Mouse (Mus musculus): ENCODE data around the gene Dyrk1a. TPM values are rescaled to one million over a fixed set of nuclear protein-coding genes. Genes with fewer than 3 reads are reported as not detected.

Dyrk1a gene
- total RNA-seq, 1 experiment, result 33.2 TPM

- no peak for DNase-seq (ENCODE audit: low read depth, low spot score)
- Histone ChIP-seq H3K4me3 (ENCODE audit: insufficient read depth in 1 of 2, low read depth in 1 of 2, low read length in 2 of 2, poor library complexity in 1 of 2, severe bottlenecking in 1 of 2) (no peak overlapping the region), H3K9ac (ENCODE audit: insufficient read depth, low read depth, low read length, poor library complexity, severe bottlenecking) (no peak overlapping the region), H3K9me3 (ENCODE audit: control insufficient read depth, insufficient read depth, low read depth, low read length) (no peaks in the 10 kb centered on the region), H3K27ac (ENCODE audit: insufficient read depth, low read depth, low read length, poor library complexity, severe bottlenecking) (no peak overlapping the region), H3K36me3 (ENCODE audit: control insufficient read depth, insufficient read depth, low read length, poor library complexity, severe bottlenecking) (no peaks in the 10 kb centered on the region), H3K4me1 (ENCODE audit: control insufficient read depth in 2 of 2, insufficient read depth in 2 of 2, low read length in 2 of 2, poor library complexity in 1 of 2) (peaks cover 4 to 5% of the 10 kb centered on the region in 2 experiments; a peak in 3 of 4 replicates)
- TF ChIP-seq ZC3H11A (IDR thresholded peaks at IDR 0.05; ENCODE audit: borderline replicate concordance, low read depth, low read length) (no peak), HCFC1 (IDR thresholded peaks at IDR 0.05; ENCODE audit: borderline replicate concordance, insufficient read depth, low read length) (no peak), MAFK (IDR thresholded peaks at IDR 0.05; ENCODE audit: insufficient read depth, low read depth, low read length) (no peak), CHD2 (IDR thresholded peaks at IDR 0.05; ENCODE audit: low read depth, low read length) (no peak), ZNF384 (IDR thresholded peaks at IDR 0.05; ENCODE audit: low read depth, low read length) (no peak)
- in situ Hi-C loops (cut with MboI; ENCODE audit: low sequenced_read_pairs in 2 of 2, unreplicated experiment in 2 of 2), result no loop called here
Measured at GRCm38 (mm10) chr16:94540140-94540539, 29.7 kb upstream of the Dyrk1a start.

- Histone ChIP-seq H3K4me3 (ENCODE audit: insufficient read depth in 1 of 2, low read depth in 1 of 2, low read length in 2 of 2, poor library complexity in 1 of 2, severe bottlenecking in 1 of 2) (no peak overlapping the region), H3K4me1 (ENCODE audit: control insufficient read depth in 2 of 2, insufficient read depth in 2 of 2, low read length in 2 of 2, poor library complexity in 1 of 2) (peaks cover 0 to 7% of the 10 kb centered on the region in 2 experiments; a peak in 2 of 4 replicates), H3K9ac (ENCODE audit: insufficient read depth, low read depth, low read length, poor library complexity, severe bottlenecking) (peak overlapping the region; percentile 3; the same call in 1 of the 2 replicates), H3K36me3 (ENCODE audit: control insufficient read depth, insufficient read depth, low read length, poor library complexity, severe bottlenecking) (no peaks in the 10 kb centered on the region), H3K27ac (ENCODE audit: insufficient read depth, low read depth, low read length, poor library complexity, severe bottlenecking) (no peak overlapping the region), H3K9me3 (ENCODE audit: control insufficient read depth, insufficient read depth, low read depth, low read length) (no peaks in the 10 kb centered on the region)
- TF ChIP-seq HCFC1 (IDR thresholded peaks at IDR 0.05; ENCODE audit: borderline replicate concordance, insufficient read depth, low read length), result no peak
- no peak for TF ChIP-seq ZC3H11A (IDR thresholded peaks at IDR 0.05; ENCODE audit: borderline replicate concordance, low read depth, low read length)
- TF ChIP-seq CHD2 (IDR thresholded peaks at IDR 0.05; ENCODE audit: low read depth, low read length), result no peak
- TF ChIP-seq MAFK (IDR thresholded peaks at IDR 0.05; ENCODE audit: insufficient read depth, low read depth, low read length), result no peak
- TF ChIP-seq ZNF384 (IDR thresholded peaks at IDR 0.05; ENCODE audit: low read depth, low read length), result no peak
- in situ Hi-C loops (cut with MboI; ENCODE audit: low sequenced_read_pairs in 2 of 2, unreplicated experiment in 2 of 2), result no loop called here
- peak; percentile 65 for DNase-seq (ENCODE audit: low read depth, low spot score)
Measured at GRCm38 (mm10) chr16:94542898-94543297, 26.9 kb upstream of the Dyrk1a start.

- no peak overlapping the region for H3K9ac ChIP-seq (ENCODE audit: insufficient read depth, low read depth, low read length, poor library complexity, severe bottlenecking)
- H3K4me3 ChIP-seq (ENCODE audit: insufficient read depth in 1 of 2, low read depth in 1 of 2, low read length in 2 of 2, poor library complexity in 1 of 2, severe bottlenecking in 1 of 2), result no peak overlapping the region
- H3K36me3 ChIP-seq (ENCODE audit: control insufficient read depth, insufficient read depth, low read length, poor library complexity, severe bottlenecking), result no peaks in the 10 kb centered on the region
- in situ Hi-C loops (cut with MboI; ENCODE audit: low sequenced_read_pairs in 2 of 2, unreplicated experiment in 2 of 2), result no loop called here
- TF ChIP-seq ZC3H11A (IDR thresholded peaks at IDR 0.05; ENCODE audit: borderline replicate concordance, low read depth, low read length) (no peak), MAFK (IDR thresholded peaks at IDR 0.05; ENCODE audit: insufficient read depth, low read depth, low read length) (no peak), ZNF384 (IDR thresholded peaks at IDR 0.05; ENCODE audit: low read depth, low read length) (no peak), HCFC1 (IDR thresholded peaks at IDR 0.05; ENCODE audit: borderline replicate concordance, insufficient read depth, low read length) (no peak), CHD2 (IDR thresholded peaks at IDR 0.05; ENCODE audit: low read depth, low read length) (no peak)
- peaks cover 0 to 7% of the 10 kb centered on the region in 2 experiments; a peak in 2 of 4 replicates for H3K4me1 ChIP-seq (ENCODE audit: control insufficient read depth in 2 of 2, insufficient read depth in 2 of 2, low read length in 2 of 2, poor library complexity in 1 of 2)
- no peak overlapping the region for H3K27ac ChIP-seq (ENCODE audit: insufficient read depth, low read depth, low read length, poor library complexity, severe bottlenecking)
- no peaks in the 10 kb centered on the region for H3K9me3 ChIP-seq (ENCODE audit: control insufficient read depth, insufficient read depth, low read depth, low read length)
- DNase-seq (ENCODE audit: low read depth, low spot score), result no peak
Measured at GRCm38 (mm10) chr16:94544540-94545105, 25.2 kb upstream of the Dyrk1a start.

- H3K4me1 ChIP-seq (ENCODE audit: control insufficient read depth in 2 of 2, insufficient read depth in 2 of 2, low read length in 2 of 2, poor library complexity in 1 of 2), result peaks cover 2 to 8% of the 10 kb centered on the region in 2 experiments; a peak in 2 of 4 replicates
- H3K9me3 ChIP-seq (ENCODE audit: control insufficient read depth, insufficient read depth, low read depth, low read length), result no peaks in the 10 kb centered on the region
- TF ChIP-seq ZNF384 (IDR thresholded peaks at IDR 0.05; ENCODE audit: low read depth, low read length) (no peak), CHD2 (IDR thresholded peaks at IDR 0.05; ENCODE audit: low read depth, low read length) (no peak), ZC3H11A (IDR thresholded peaks at IDR 0.05; ENCODE audit: borderline replicate concordance, low read depth, low read length) (no peak), HCFC1 (IDR thresholded peaks at IDR 0.05; ENCODE audit: borderline replicate concordance, insufficient read depth, low read length) (no peak), MAFK (IDR thresholded peaks at IDR 0.05; ENCODE audit: insufficient read depth, low read depth, low read length) (no peak)
- no peaks in the 10 kb centered on the region for H3K36me3 ChIP-seq (ENCODE audit: control insufficient read depth, insufficient read depth, low read length, poor library complexity, severe bottlenecking)
- no peak overlapping the region for H3K27ac ChIP-seq (ENCODE audit: insufficient read depth, low read depth, low read length, poor library complexity, severe bottlenecking)
- in situ Hi-C loops (cut with MboI; ENCODE audit: low sequenced_read_pairs in 2 of 2, unreplicated experiment in 2 of 2), result no loop called here
- no peak overlapping the region for H3K9ac ChIP-seq (ENCODE audit: insufficient read depth, low read depth, low read length, poor library complexity, severe bottlenecking)
- no peak for DNase-seq (ENCODE audit: low read depth, low spot score)
- no peak overlapping the region for H3K4me3 ChIP-seq (ENCODE audit: insufficient read depth in 1 of 2, low read depth in 1 of 2, low read length in 2 of 2, poor library complexity in 1 of 2, severe bottlenecking in 1 of 2)
Measured at GRCm38 (mm10) chr16:94545781-94546562, 23.8 kb upstream of the Dyrk1a start.
